Mouse (Mus musculus): ENCODE results near the gene Mtr. TPM values are rescaled to one million over a fixed set of nuclear protein-coding genes. Genes with fewer than 3 reads are reported as not detected.

Mtr gene
- 10 to 100 TPM; 13.0 to 19.2 (median 17.3) TPM for total RNA-seq (2022)

DNA sequence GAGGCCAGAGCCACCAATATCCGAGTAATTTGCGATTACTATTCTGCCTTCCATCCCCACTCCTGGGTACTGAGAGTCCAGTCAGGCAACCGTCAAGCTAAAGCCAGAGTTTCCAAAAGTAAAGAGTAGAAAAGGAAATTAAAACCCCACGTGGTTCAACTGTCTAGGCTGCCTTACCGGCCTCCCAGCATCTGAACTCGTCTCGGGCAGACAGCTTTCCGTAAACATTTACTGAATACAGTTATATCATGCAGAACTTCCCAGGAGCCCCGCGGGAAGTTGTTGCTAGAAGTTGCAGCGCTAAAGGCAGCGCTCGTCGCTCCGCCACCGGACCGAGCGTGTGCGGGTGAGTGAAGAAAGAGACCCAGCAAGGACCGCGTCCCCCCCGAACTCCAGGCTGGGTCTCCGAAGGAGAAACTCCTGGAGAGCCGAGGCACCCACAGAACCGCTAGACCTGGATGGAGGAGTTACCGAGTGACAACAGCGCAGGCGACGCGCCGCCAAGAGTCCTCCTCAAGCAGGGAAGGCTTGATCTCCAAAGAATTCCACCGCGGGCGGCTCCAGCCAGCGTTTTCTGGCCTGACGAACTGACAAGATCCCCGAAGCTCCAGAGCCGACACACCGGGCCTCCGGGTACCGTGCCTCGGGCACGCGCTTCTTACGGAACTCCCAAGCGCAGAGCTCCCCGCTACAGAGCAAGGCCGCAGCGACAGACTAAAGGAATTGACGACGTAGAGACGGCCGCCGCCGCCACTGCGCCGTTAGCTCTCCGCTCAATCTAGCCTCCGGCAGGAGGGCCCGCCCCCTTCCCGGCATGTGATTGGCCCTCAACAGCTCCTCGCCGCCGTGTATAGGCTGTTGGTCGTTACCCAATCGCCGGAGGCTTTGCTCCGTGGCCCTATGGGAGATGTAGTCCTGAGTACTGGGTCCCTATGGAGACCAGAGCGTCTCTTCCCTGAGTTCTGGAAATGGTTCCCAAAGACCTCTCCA lies at the start of gene Mtr:
Gene Mtr (minus strand): TSS at position 723 of the 990 bp plus-strand sequence.
- DNase-seq (ENCODE audit: low spot score in 2 of 2): peak; percentile 87 to 94

DNA sequence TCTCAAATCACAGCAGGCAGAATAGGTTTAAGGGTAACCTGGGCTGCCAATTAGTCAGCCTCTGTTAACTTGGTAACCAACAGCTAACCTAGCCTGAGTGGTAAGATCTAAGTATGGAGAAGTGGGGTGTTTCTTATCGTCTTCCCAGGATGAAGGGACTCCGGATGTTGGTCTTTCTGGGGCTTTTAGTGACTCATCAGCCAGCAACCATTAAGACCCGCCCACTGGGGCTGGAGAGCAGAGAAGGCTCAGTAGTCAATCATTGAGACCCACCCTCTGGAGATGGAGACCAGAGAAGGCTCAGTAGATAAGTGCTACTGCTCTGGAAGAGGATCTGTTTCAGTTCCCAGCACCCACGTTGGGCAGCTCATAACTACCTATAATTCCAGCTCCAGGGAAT lies 49.4 kb upstream of the Mtr start:
- DNase-seq (ENCODE audit: low spot score in 2 of 2): no peak

DNA sequence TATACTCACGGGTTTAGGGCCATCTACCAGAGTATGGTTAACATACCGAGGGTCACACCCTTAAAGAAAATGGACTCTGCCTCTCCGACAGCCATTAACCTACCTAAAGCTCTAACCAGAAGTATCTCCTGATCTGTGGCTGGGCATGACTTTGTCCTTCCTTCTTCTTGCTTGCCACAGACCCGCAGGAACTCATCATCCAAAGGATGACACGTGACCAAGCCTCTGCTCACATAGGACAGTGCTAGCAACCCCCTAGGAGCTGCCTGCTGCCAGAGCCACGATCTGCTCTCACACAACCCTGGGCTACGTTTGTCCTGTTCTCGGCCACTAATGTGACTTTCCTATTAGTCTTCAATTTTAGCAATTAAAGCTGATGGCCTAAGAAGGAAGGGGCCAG lies 47.6 kb upstream of the Mtr start:
- DNase-seq (ENCODE audit: low spot score in 2 of 2): no peak

DNA sequence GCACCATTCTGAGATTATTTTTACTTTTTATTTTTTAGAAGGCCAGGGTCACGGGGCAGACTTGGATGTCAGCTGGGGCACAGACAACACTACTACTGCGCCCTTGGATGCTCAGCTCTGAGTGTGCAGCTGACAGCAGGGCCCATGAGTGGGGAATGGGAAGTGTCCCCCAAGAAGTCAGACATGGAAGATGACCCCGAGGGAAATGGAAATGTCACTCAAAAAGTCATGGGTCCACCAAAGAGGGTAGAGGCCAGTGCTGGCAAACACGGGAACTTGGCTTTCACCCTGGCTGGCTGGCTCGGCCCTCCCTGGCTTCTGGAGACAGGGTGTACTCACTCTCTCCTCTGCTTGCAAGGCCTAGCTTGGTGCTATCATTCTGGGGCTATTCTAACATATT lies 47.1 kb upstream of the Mtr start:
- DNase-seq (ENCODE audit: low spot score in 2 of 2): no peak

DNA sequence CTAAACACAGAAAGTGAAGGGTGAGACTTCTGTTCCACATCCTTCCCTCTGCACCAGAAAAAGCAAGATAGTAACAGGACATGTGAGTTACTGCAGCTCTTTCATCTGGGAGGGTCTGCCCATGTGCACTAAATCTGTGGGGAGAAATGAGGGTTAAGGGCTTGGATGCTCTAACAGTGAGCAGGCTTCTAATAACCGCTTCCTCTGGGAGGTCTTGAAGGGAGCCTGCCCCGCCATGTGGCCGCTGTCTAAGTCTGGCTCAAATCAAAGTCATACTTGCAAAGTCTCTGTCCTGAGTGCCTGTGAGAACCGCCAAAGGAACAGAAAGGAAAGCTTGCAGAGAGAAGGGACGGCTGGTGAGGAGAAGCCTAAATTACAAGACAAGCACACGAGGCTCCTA lies 39.9 kb upstream of the Mtr start:
- DNase-seq (ENCODE audit: low spot score in 2 of 2): no peak

DNA sequence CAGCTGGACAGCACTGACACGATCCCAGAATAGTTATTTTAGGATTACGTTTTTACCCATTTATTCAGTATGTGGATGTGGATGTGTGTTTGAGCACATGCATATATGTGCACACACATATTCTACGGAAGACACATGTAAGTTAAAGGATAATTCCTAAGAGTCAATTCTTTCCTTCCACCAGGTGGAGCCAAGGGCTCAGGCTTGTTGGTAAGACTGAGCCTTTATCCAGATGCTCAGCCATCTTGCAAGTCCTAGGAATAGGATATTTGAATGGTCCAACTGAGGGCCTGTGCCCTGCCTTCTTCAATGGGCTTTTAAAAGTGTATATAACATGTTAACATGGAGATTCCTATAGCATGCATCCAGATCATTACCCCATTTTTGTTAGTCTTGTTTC lies 38.8 kb upstream of the Mtr start:
- DNase-seq (ENCODE audit: low spot score in 2 of 2): no peak

DNA sequence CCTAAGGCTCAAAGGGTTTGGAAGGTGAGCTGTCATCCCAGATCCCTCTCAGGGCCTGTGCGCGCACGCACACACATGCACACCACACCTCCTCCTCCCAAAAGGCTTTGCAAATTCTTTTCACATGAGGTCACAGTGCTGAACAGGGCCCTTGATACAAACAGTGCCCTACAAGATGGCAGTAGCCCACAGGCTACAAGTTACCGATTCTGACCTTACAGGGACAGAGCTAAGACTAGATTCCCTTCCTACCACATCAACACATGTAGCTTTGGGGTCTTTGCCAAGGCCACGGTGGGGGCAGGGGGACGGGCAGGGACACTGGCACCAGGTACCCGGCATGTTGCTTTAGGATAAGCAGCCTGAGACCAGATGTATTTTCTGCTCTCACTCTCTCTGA lies 35.9 kb upstream of the Mtr start:
- DNase-seq (ENCODE audit: low spot score in 2 of 2): no peak

DNA sequence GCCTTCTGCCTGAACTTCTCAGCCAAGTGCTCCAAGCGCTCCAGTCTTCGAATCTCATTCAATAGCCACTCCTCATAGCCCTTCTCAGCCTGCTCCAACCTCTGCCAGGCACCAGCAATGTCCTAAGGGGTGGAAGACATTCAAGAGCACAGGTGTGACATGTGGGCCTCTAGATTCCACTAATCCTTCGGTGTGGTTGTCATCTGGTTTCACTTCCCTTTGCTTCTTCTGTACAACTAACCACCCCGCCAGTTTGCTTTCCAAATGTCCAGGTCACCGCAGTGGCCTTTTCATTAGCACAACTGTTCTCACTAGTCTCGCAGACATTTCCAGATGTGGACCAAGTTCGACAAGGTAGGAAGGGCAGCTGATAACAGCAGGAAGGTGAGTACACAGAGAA lies 32.8 kb upstream of the Mtr start:
- no peak for DNase-seq (ENCODE audit: low spot score in 2 of 2)

DNA sequence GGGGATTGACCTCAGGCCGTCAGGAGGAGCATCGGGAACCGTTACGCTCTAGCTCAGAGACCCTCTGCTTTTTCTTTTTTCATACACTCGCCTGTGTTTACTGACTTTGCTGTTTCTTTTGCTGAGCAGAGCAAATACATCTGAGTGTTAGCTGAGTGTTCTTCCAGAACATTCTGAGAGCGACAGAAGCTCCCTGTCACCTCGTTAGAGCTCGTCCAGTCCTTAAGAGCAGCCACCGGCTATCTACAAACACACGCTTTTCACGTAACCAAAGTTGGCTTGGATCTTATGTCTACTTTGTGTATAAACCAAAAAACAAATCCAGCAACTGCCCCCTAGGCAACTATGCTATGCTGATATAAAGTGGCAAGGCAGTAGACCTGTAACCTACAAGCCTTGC lies 26.6 kb upstream of the Mtr start:
- DNase-seq (ENCODE audit: low spot score in 2 of 2): no peak

DNA sequence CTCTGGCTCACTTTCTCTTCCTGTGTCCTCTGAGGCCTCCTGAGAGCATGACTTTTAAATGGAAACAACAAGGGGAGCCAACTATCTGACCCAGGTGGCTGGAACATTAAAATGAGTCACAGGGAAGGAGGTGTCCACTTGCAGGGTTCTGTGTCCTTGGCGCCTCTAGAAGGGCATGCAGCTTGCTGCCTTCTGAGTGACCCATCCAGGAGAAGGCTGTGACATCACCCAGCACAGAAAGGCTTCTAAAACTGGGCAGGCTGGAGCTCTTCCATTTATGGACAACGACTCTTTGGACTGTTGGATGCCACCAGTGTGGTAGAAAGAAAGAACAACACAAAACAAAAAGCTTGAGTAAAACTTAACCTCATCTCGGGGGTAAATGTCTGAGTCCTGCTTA lies 25.9 kb upstream of the Mtr start:
- peak; percentile 46 to 59 for DNase-seq (ENCODE audit: low spot score in 2 of 2)

DNA sequence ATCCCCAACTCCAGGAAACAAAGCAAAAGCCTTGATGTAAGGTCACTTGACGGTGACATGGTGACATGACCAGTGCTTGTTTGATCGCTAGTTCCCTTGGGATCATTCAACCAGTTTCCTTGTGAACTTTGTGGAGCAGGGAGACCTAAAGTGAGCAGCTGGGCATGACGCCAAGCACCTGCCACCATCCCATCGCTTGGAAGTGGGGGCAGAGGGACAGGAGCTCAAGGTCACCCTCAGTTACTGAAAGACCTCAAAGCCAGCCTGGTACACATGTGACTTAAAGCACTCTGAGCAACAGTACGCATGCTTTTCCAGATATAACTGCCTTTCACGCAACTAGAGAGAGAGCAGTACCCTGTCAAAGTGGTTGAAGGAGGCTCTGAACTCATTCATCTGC lies 16.8 kb upstream of the Mtr start:
- DNase-seq (ENCODE audit: low spot score in 2 of 2): no peak

DNA sequence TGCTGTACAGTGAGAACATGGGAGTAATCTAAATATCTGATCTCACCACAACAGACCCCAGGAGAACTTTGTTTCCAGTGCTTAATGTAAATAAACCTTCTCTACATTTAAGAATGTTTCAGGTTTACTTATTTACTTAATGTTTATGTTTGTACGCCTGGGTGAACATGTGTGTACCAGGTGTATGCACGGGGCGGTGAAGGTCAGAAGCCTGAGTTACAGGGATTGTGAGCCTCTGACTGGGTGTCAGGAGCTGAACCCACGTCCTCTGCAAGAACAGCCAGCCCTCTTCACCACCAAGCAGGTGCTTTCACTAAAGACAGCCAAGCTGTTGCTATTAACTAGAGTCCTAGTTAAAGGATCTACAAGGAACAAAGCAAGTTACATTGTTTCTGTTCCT lies 16.3 kb upstream of the Mtr start:
- DNase-seq (ENCODE audit: low spot score in 2 of 2): no peak

DNA sequence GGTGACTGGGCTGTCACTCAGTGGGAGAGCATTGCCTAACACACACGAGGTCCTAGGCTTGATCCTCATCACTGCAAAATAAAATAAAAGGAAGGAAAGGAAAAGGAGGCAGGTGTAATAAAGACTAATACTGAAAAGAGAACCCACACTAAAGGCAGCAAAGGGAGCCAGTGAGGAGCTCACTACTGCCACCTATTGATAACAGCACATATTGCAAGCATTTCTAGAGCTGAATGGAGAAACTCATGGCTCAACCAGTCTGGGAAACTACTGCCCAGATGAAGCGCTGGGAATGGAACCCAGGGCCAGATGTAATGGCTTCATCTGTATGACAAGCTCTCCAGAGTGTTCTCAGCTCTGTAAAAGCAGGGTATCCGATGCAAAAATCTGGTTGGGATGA lies 15.0 kb upstream of the Mtr start:
- DNase-seq (ENCODE audit: low spot score in 2 of 2): no peak

DNA sequence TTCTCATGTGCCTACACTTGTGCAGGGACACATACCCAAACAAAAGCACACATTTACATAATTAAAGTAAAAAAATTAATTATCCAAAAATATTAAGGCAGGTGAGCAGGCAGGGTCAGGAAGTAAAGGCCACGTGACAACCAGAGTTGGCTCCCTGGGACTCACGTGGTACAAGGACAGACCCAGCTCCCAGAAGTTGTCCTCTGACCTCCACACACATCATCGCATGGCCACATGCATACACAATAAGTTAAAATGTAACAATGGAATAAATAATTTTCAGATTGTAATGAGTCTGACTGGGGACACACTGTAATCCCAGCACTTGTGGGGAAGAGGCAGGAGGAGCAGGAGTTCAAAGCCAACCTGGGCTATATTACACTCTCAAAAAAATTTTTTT lies 10.1 kb upstream of the Mtr start:
- no peak for DNase-seq (ENCODE audit: low spot score in 2 of 2)

DNA sequence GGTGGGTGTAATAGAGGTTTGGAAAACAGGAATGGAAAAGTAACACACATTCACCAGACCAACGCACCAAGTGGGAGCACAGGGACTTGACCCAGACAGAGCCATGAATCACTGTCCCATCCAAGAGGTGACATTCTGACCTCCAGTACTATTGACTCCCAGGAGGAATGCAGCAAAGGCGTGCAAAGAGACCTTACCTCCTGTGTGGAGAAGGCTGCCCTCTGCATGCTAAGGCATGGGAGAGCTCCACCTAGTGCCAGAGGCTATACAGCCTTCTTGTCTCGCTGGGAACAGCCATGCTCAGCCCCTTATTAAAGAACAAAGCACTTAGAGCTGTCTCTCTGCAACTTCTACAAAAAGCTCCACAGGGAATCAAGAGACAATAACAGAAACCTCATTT lies 9.2 kb upstream of the Mtr start:
- no peak for DNase-seq (ENCODE audit: low spot score in 2 of 2)

DNA sequence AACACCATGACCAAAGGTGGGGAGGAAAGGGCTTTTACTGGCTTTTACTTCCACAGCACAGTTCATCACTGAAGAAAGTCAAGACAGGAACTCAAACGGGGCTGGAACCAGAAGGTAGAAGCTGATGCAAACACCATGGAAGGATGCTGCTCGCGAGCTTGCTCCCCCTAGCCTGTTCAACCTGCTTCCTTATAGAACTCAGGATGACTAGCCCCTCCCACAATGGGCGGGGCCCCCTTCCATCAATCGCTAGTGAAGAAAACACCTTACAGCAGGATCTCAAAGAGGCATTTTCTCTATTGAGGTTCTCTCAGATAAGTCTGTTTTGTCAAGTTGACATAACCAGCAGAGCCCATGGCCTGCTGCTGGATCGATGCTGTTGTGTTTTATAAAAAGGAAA lies 6.1 kb upstream of the Mtr start:
- DNase-seq (ENCODE audit: low spot score in 2 of 2): no peak

DNA sequence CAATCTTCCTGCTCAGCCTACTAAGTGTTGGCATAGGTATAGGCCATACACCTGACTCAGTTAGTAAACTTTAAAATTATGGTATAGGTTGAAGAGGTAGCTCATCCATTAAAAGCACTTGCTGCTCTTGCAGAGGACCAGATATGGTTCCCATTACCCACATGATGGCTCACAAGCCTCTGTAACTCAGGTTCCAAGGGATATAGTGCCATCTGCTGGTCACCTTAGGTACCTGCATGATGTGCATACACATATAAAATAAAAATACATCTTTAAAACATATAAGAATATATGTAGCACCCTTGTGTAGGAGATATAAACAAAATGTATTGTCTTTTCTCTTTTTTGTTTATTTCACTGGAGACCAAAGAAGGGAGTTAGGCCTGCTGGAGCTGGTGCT lies 3.6 kb upstream of the Mtr start:
- DNase-seq (ENCODE audit: low spot score in 2 of 2): no peak

DNA sequence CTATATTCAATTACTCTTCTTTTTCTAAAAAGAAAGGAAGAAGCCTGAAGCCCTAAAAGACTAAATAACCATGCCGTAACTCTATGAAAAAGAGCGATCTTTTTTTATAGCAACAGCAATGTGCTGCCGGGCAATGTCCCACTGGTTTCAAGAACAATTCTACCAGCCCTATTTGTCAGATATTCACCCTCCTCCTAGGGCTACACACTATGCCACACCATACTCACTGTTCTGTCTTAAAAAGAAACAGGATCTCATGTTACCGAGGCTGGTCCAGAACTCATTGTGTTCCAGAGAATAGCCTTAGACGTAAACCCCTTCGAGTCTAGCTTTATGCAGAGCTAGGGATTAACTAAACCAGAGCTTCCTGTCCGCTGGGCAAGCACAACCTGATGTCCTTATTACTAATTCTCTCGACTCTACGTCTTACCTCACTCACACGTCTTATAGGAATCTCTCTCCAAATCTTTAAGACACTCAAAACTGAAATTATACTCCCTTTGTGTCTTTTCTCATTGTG lies 982 bp downstream of the Mtr start:
- no peak for DNase-seq (ENCODE audit: low spot score in 2 of 2)

DNA sequence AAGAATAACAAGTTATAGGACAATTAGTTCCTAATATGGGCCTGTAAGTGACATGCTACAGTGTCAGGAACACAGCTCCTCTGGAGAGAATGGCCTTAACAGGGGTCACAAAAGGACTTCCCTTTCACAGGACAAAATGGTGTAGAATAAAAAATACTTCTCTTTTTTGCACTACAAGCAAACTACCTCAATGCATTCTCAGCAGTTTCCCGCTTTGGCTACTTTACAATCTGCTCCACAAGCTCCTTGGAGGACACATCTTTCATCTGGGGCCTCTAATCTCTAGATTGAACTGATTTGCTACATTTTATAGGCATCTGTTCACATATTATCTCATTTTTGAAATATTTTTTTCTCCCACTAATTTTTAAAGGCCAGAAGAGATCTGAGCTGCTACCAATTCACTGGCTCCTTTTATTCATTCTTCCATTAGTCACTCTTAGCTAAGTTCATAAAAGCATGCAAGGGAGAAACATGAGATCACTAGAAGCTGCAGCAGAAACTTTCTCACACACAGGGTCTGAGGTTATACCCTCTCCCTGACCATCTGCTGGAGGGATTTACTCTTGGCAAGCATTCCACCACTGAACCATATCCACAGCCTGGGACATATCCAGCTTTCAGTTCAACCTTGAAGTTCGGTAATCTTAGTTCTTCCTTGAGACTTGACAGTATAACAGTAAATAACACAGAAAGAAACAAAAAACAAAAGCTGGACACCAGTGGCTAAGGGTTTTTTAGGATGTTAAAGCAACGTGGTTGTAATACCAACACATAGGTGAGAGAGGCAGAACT lies 1.8 kb downstream of the Mtr start:
- no peak for DNase-seq (ENCODE audit: low spot score in 2 of 2)

DNA sequence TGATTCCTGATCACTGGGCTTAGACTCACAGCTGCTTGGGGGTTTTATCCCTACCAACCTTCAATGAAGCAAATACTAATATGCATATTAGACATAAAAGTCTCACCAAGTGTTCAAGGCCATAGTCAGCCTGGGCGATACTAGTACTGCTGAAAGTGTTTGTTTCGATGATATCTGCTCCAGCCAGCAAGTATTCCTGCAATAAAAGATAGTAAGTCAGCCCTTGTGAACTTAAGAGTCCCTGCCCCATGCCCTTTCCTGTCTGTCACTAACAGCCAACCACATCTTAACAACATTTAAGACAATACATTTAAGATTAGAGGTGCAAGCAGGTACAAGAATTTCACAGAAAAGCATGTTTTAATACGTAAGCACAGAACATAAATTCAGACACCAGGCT lies 7.4 kb downstream of the Mtr start:
- no peak for DNase-seq (ENCODE audit: low spot score in 2 of 2)

DNA sequence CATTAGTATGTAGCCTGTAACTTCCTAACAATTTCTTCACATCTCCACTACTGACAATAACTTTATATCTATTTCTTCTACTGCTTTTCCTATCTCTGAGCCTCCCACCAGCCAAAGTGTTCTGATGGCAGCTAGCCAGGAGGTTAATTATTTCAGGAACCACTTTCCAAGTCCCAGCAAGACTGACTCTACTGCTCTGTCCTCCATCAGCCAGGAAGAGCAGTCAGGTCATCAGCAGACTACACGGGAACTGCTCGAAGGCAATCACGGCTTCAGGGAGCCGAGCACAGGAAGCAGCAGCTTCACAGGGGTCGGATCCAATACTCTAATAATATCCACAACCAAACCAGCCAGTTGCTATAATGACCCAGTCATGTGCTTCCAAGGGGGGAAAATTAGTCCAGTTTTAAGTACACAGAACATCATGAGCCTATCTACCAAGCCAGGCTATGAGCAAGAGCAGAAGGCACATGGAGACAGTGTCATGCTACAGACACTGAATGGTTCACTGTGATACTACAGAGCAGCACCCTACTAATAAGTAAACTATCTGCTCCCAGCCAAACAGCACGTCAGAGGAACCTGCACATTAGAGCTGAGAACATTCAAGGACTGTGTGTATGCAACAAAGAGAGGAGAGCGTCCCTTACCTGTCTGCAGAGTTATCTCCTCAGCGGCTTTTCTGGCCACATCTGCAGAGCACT lies 8.6 kb downstream of the Mtr start:
- no peak for DNase-seq (ENCODE audit: low spot score in 2 of 2)

DNA sequence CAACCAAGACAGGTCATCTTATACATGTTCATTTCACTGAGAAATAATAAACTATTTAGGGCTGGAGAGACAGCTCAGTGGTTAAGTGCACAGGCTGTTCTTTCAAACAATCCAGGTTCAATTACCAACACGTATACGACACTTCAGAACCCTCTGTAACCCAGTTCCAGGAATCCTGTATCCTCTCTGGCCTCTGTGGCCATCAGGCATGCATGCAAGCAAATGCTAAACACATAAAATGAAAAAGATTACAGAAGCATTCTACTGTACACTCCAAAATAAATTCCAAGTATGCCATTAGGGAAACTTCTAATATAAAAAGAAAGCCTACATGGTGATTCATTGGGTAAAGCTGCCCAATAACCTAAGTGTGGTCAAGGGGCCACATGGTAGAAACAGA lies 12.0 kb downstream of the Mtr start:
- no peak for DNase-seq (ENCODE audit: low spot score in 2 of 2)

Measured in gastrocnemius, adult 8-10 months (tissue).